ENCODE assay signal across 10 mouse cellular contexts in the genomic region with DNA sequence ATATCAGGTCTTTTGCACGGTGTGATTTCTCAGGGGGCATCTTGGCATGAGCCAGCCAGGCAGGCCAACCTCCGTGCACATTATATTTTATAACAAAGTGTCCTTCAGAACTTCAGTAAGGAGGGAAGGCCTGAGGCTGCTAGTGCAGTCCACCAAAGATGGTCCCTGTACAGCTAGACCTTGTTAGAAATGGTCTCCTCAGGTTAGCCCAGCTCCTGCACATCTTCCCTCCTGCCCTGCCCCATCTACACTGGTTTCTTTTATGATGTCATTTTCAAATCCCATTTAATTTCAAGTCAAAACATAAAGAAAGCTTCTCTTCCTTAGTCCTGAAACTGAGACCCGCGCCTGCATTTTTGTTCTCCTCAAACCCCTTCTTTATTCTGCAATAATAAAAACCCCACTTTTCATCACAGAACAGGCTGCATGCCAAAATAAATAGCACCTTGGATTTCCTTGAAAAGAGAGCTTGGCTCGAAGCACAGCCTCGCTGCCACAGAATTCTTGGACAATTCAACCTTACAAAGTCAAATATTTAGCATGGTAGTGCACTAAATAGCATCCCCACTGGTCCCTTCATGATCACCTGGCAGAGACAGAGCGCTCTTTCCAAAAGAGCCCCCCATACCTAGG. TPM values are rescaled to one million over a fixed set of nuclear protein-coding genes. Genes with fewer than 3 reads are reported as not detected.
DNase-seq lines count a peak whose midpoint lies in the region; ATAC-seq and TF ChIP-seq lines count a peak whose summit lies in the region.
"Had no signal": no experiment of that assay in that cellular context is flagged by ENCODE, and none has a peak within 500 bp of the region (broad histone marks: within the 10 kb centered on the region; RNA-seq: fewer than 3 reads in every experiment).

No protein-coding gene starts in this region.

- no peaks in the 10 kb centered on the region for H3K36me3 ChIP-seq in forebrain, embryonic 13.5 days (ENCODE audit: poor library complexity, severe bottlenecking)
- peaks cover 5% of the 10 kb centered on the region for H3K36me3 ChIP-seq in limb, embryonic 14.5 days (ENCODE audit: control insufficient read depth, insufficient read depth, low read length)
- H3K36me3 ChIP-seq in stomach, embryonic 14.5 days (ENCODE audit: control insufficient read depth, insufficient read depth, low read length), result no peaks in the 10 kb centered on the region
- H3K36me3 ChIP-seq: G1E had no signal

- ATAC-seq in forebrain, embryonic 13.5 days, result no peak
- peak; percentile 53 for ATAC-seq in limb, embryonic 14.5 days (ENCODE audit: low FRiP score, low read depth)
- peak; percentile 50; the same call in 1 of the 2 replicates for ATAC-seq in stomach, embryonic 14.5 days (ENCODE audit: insufficient number of reproducible peaks, insufficient read depth, low FRiP score, low read depth)

- no peaks in the 10 kb centered on the region for H3K27me3 ChIP-seq in forebrain, embryonic 13.5 days
- no peaks in the 10 kb centered on the region for H3K27me3 ChIP-seq in limb, embryonic 14.5 days (ENCODE audit: control insufficient read depth, insufficient read depth, low read length)
- no peaks in the 10 kb centered on the region for H3K27me3 ChIP-seq in stomach, embryonic 14.5 days (ENCODE audit: control insufficient read depth, insufficient read depth, low read length)

- H3K4me3 ChIP-seq in layer of hippocampus, adult 2 months, result peak overlapping the region; percentile 32
- peak overlapping the region; percentile 32 for H3K4me3 ChIP-seq in forebrain, embryonic 13.5 days
- H3K4me3 ChIP-seq in limb, embryonic 14.5 days (replicated peaks; ENCODE audit: low read length), result 0 out of 2 replicates have a peak overlapping the region, but pooled peaks have one; percentile 8
- H3K4me3 ChIP-seq in stomach, embryonic 14.5 days (ENCODE audit: low read depth, low read length), result 0 out of 2 replicates have a peak overlapping the region, but pooled peaks have one; percentile 9

- H3K9me3 ChIP-seq in forebrain, embryonic 13.5 days (replicated peaks), result no peaks in the 10 kb centered on the region
- no peaks in the 10 kb centered on the region for H3K9me3 ChIP-seq in limb, embryonic 14.5 days (ENCODE audit: control insufficient read depth, low read length)
- H3K9me3 ChIP-seq in stomach, embryonic 14.5 days (ENCODE audit: control insufficient read depth, low read depth, low read length), result no peaks in the 10 kb centered on the region

- TF ChIP-seq CTCF in layer of hippocampus, adult 2 months (conservative IDR thresholded peaks at IDR 0.05), result no peak

- H3K9ac ChIP-seq in forebrain, embryonic 13.5 days, result 0 out of 2 replicates have a peak overlapping the region, but pooled peaks have one; percentile 34
- H3K9ac ChIP-seq in limb, embryonic 14.5 days (ENCODE audit: low read depth, low read length, severe bottlenecking), result no peak overlapping the region; the same call in 1 of the 2 replicates
- H3K9ac ChIP-seq in stomach, embryonic 14.5 days (replicated peaks; ENCODE audit: low read depth, low read length), result no peak overlapping the region

- peak overlapping the region; percentile 57 for H3K4me2 ChIP-seq in forebrain, embryonic 13.5 days
- peak overlapping the region; percentile 45 for H3K4me2 ChIP-seq in limb, embryonic 14.5 days (replicated peaks; ENCODE audit: low read depth, low read length, severe bottlenecking)
- H3K4me2 ChIP-seq in stomach, embryonic 14.5 days (replicated peaks; ENCODE audit: low read depth, low read length), result peak overlapping the region; percentile 37

- H3K4me1 ChIP-seq in forebrain, embryonic 13.5 days, result peaks cover 20% of the 10 kb centered on the region
- peaks cover 37% of the 10 kb centered on the region for H3K4me1 ChIP-seq in limb, embryonic 14.5 days (ENCODE audit: control insufficient read depth, insufficient read depth, low read length)
- H3K4me1 ChIP-seq in stomach, embryonic 14.5 days (ENCODE audit: control insufficient read depth, insufficient read depth, low read length), result peaks cover 9% of the 10 kb centered on the region; the same call in 1 of the 2 replicates

- 50% methylated on average over 7 of the region's 7 CpGs for WGBS in forebrain, embryonic 13.5 days
- 37% methylated on average over 7 of the region's 7 CpGs for WGBS in limb, embryonic 14.5 days
- WGBS in stomach, embryonic 14.5 days, result 49% methylated on average over 7 of the region's 7 CpGs

- DNase-seq in layer of hippocampus, adult 2 months (ENCODE audit: low spot score in 2 of 2), result no peak
- no peak for DNase-seq in layer of hippocampus, postnatal 10 days (ENCODE audit: low spot score in 2 of 2)
- peak; percentile 73 for DNase-seq in limb, embryonic 14.5 days (ENCODE audit: low spot score)
- no peak for DNase-seq in spleen, postnatal 4 days (ENCODE audit: low spot score in 2 of 2)
- DNase-seq in cerebellum, adult 8-10 months, result no peak
- DNase-seq in right cerebral cortex, adult 18-20 months, result no peak

- no peak overlapping the region for H3K27ac ChIP-seq in layer of hippocampus, adult 2 months
- no peak overlapping the region; the same call in 1 of the 2 replicates for H3K27ac ChIP-seq in forebrain, embryonic 13.5 days
- H3K27ac ChIP-seq in limb, embryonic 14.5 days (replicated peaks; ENCODE audit: low read depth, low read length), result peak overlapping the region; percentile 70
- peak overlapping the region; percentile 59; the same call in 1 of the 2 replicates for H3K27ac ChIP-seq in stomach, embryonic 14.5 days (ENCODE audit: low read length)

- TF ChIP-seq POLR2A in limb, embryonic 14.5 days (IDR thresholded peaks at IDR 0.05; ENCODE audit: borderline replicate concordance, extremely low read depth, insufficient read depth, insufficient read length), result no peak

RNA-seq across cellular contexts. Expression of a gene that starts 28.1 kb away (rescaled TPM):
- total RNA-seq in layer of hippocampus, adult 2 months (2021), result 1 to 10 TPM; 2.5 to 3.0 TPM
- total RNA-seq in layer of hippocampus, postnatal 10 days (2021), result 1 to 10 TPM; 2.8 to 3.0 TPM
- 0.19 and 0.38 TPM in 2 replicates for polyA plus RNA-seq in forebrain, embryonic 13.5 days (2015; fragmentation: Nextera tagmentation; extraction: Ambion mirVana)
- polyA plus RNA-seq in limb, embryonic 14.5 days (2012; rRNA removed), result 11.6 and 12.5 TPM in 2 replicates
- polyA plus RNA-seq in limb, embryonic 14.5 days (2014; fragmentation: Nextera tagmentation; extraction: Ambion mirVana), result 3.7 and 4.0 TPM in 2 replicates
- 4.1 and 4.4 TPM in 2 replicates for polyA plus RNA-seq in stomach, embryonic 14.5 days (2014; fragmentation: Nextera tagmentation; extraction: Ambion mirVana)
- polyA plus RNA-seq: G1E had no signal

RNA-seq across cellular contexts. Expression of a gene that starts 34.4 kb away (rescaled TPM):
- total RNA-seq in layer of hippocampus, adult 2 months (2021), result not detected
- total RNA-seq in layer of hippocampus, postnatal 10 days (2021), result not detected
- polyA plus RNA-seq in forebrain, embryonic 13.5 days (2015; fragmentation: Nextera tagmentation; extraction: Ambion mirVana), result not detected in 2 replicates
- polyA plus RNA-seq in limb, embryonic 14.5 days (2012; rRNA removed), result not detected in 2 replicates
- not detected in 2 replicates for polyA plus RNA-seq in limb, embryonic 14.5 days (2014; fragmentation: Nextera tagmentation; extraction: Ambion mirVana)
- not detected in 2 replicates for polyA plus RNA-seq in stomach, embryonic 14.5 days (2014; fragmentation: Nextera tagmentation; extraction: Ambion mirVana)
- total RNA-seq: G1E had no signal
- polyA plus RNA-seq: G1E; thymus, postnatal 0 days had no signal

Comparison
In these comparisons a context has a peak if more than half of its experiments do, and no peak if none do; other contexts are left out.
1. H3K27ac ChIP-seq: peak in limb, embryonic 14.5 days (single experiment) and stomach, embryonic 14.5 days (single experiment); none in layer of hippocampus, adult 2 months (single experiment) and forebrain, embryonic 13.5 days (single experiment).
2. Peak in every context shown above with its lines, with median percentiles within 50 percentile points of each other: H3K4me3 ChIP-seq and H3K4me2 ChIP-seq.